Mouse (Mus musculus) liver, postnatal 0 days (tissue): ENCODE data around the gene Snx8.

ENCODE experiments used
- CTCF ChIP-seq: sonication (generic); IDR thresholded peaks from 2 replicates; pipeline ENCODE4 v1.5.1; 2016; ENCODE audit warnings: antibody characterized with exemption, low read depth
- EP300 ChIP-seq: IDR thresholded peaks from 2 replicates; pipeline ENCODE4 v1.6.1; 2016; ENCODE audit warnings: antibody characterized with exemption, low read depth, mild to moderate bottlenecking

- TF ChIP-seq CTCF (no peak), EP300 (no peak)
Measured at GRCm38 (mm10) chr5:140316716-140317115, 72.3 kb downstream of the Snx8 start.
